Mouse (Mus musculus): Measurements from ENCODE around the gene Pxmp4. TPM values are rescaled to one million over a fixed set of nuclear protein-coding genes. Genes with fewer than 3 reads are reported as not detected.

Pxmp4 gene
- polyA plus RNA-seq, 1 experiment, result 22.7 TPM

GRCm38 (mm10) chr2:154577744-154578067 lies 25.8 kb downstream of the Pxmp4 start:
- no peak for DNase-seq (ENCODE audit: low read depth, low spot score)
- 91% methylated on average over 6 of the region's 6 CpGs for WGBS

- no peak for DNase-seq (ENCODE audit: low read depth, low spot score)
Observed at GRCm38 (mm10) chr2:154576876-154577743, 26.4 kb downstream of the Pxmp4 start.

GRCm38 (mm10) chr2:154574271-154574670 lies 29.2 kb downstream of the Pxmp4 start:
- 73% methylated on average over 7 of the region's 7 CpGs for WGBS
- no peak for DNase-seq (ENCODE audit: low read depth, low spot score)

More at GRCm38 (mm10) chr2:154576876-154577743, 26.4 kb downstream of the Pxmp4 start:
- 69% methylated on average over 12 of the region's 12 CpGs for WGBS

GRCm38 (mm10) chr2:154572996-154573395 lies 30.5 kb downstream of the Pxmp4 start:
- WGBS, result 78% methylated on average over 3 of the region's 3 CpGs
- DNase-seq (ENCODE audit: low read depth, low spot score), result no peak

GRCm38 (mm10) chr2:154571976-154572375 lies 31.5 kb downstream of the Pxmp4 start:
- DNase-seq (ENCODE audit: low read depth, low spot score), result no peak
- WGBS, result 76% methylated on average over 8 of the region's 8 CpGs

GRCm38 (mm10) chr2:154571266-154571665 lies 32.2 kb downstream of the Pxmp4 start:
- WGBS, result 69% methylated on average over 4 of the region's 4 CpGs
- DNase-seq (ENCODE audit: low read depth, low spot score), result no peak

- 67% methylated on average over 4 of the region's 4 CpGs for WGBS
Observed at GRCm38 (mm10) chr2:154570666-154571065, 32.8 kb downstream of the Pxmp4 start.

GRCm38 (mm10) chr2:154569836-154570286 lies 33.6 kb downstream of the Pxmp4 start, which contains the start of gene E2f1:
Gene E2f1, minus strand, starts transcription at chr2:154569892.
- under 1% methylated on average over 42 of the region's 44 CpGs for WGBS
- peak; percentile 67 for DNase-seq (ENCODE audit: low read depth, low spot score)

More at GRCm38 (mm10) chr2:154570666-154571065, 32.8 kb downstream of the Pxmp4 start:
- DNase-seq (ENCODE audit: low read depth, low spot score), result no peak

GRCm38 (mm10) chr2:154569071-154569748 lies 34.3 kb downstream of the Pxmp4 start:
- DNase-seq (ENCODE audit: low read depth, low spot score), result peak; percentile 25
- under 1% methylated on average over 70 of the region's 70 CpGs for WGBS

- 36% methylated on average over 10 of the region's 10 CpGs for WGBS
Observed at GRCm38 (mm10) chr2:154568329-154569070, 35.0 kb downstream of the Pxmp4 start.

GRCm38 (mm10) chr2:154567766-154568165 lies 35.7 kb downstream of the Pxmp4 start:
- 73% methylated on average over 2 of the region's 2 CpGs for WGBS
- no peak for DNase-seq (ENCODE audit: low read depth, low spot score)

More at GRCm38 (mm10) chr2:154568329-154569070, 35.0 kb downstream of the Pxmp4 start:
- DNase-seq (ENCODE audit: low read depth, low spot score), result no peak

GRCm38 (mm10) chr2:154566641-154567040 lies 36.9 kb downstream of the Pxmp4 start:
- DNase-seq (ENCODE audit: low read depth, low spot score), result no peak

GRCm38 (mm10) chr2:154565562-154565961 lies 37.9 kb downstream of the Pxmp4 start:
- WGBS, result 92% methylated on average over 3 of the region's 3 CpGs
- no peak for DNase-seq (ENCODE audit: low read depth, low spot score)

More at GRCm38 (mm10) chr2:154566641-154567040, 36.9 kb downstream of the Pxmp4 start:
- 45% methylated on average over 8 of the region's 8 CpGs for WGBS

- 88% methylated on average over 22 of the region's 22 CpGs for WGBS
- no peak for DNase-seq (ENCODE audit: low read depth, low spot score)
Observed at GRCm38 (mm10) chr2:154563612-154564170, 39.8 kb downstream of the Pxmp4 start.

GRCm38 (mm10) chr2:154558264-154559039 lies 45.1 kb downstream of the Pxmp4 start, which contains the start of gene Necab3:
Gene Necab3, minus strand, starts transcription at chr2:154558890.
- no peak for DNase-seq (ENCODE audit: low read depth, low spot score)
- 13% methylated on average over 34 of the region's 34 CpGs for WGBS

GRCm38 (mm10) chr2:154557184-154557832 lies 46.2 kb downstream of the Pxmp4 start:
- 45% methylated on average over 5 of the region's 5 CpGs for WGBS
- no peak for DNase-seq (ENCODE audit: low read depth, low spot score)

- WGBS, result 94% methylated on average over 6 of the region's 6 CpGs
- DNase-seq (ENCODE audit: low read depth, low spot score), result no peak
Observed at GRCm38 (mm10) chr2:154555235-154555634, 48.3 kb downstream of the Pxmp4 start.

GRCm38 (mm10) chr2:154552424-154552907 lies 51.0 kb downstream of the Pxmp4 start:
- WGBS, result 15% methylated on average over 27 of the region's 27 CpGs
- peak; percentile 10 for DNase-seq (ENCODE audit: low read depth, low spot score)

All from large intestine, adult 2 months (tissue).